Mouse (Mus musculus) kidney, postnatal 0 days (tissue): ENCODE data around the gene Cpt1b. TPM values are rescaled to one million over a fixed set of nuclear protein-coding genes. Genes with fewer than 3 reads are reported as not detected.

Experiments
- ATAC-seq: fragments of 200-750 bp; cut with Nextera tagmentation; replicated peaks from 2 replicates; pipeline ENCODE4 v1.8.0; 2017; ENCODE audit warnings: low read depth, moderate number of reproducible peaks, moderate TSS enrichment, moderate library complexity; ENCODE audit not compliant: low FRiP score
- DNase-seq: peaks from one replicate; pipeline ENCODE4 v3.0.0-alpha.2; 2016; ENCODE audit warnings: low spot score
- H3K27ac ChIP-seq: fragments of 300-500 bp; sonication (generic); 2 replicates; pipeline ENCODE4 v1.5.1; 2014; ENCODE audit warnings: mild to moderate bottlenecking
- H3K27me3 ChIP-seq: fragments of 300-500 bp; sonication (generic); 2 replicates; pipeline ENCODE4 v1.6.1; 2014; ENCODE audit warnings: low read length, mixed read lengths; ENCODE audit not compliant: insufficient read depth
- H3K36me3 ChIP-seq: fragments of 300-500 bp; sonication (generic); 2 replicates; pipeline ENCODE4 v1.6.1; 2014; ENCODE audit warnings: low read length, mixed read lengths; ENCODE audit not compliant: insufficient read depth
- H3K4me1 ChIP-seq: fragments of 300-500 bp; sonication (generic); replicated peaks from 2 replicates; pipeline ENCODE4 v1.6.1; 2014; ENCODE audit warnings: antibody characterized with exemption, low read length, mixed read lengths; ENCODE audit not compliant: insufficient read depth
- H3K4me2 ChIP-seq: fragments of 300-500 bp; sonication (generic); 2 replicates; pipeline ENCODE4 v1.6.1; 2014; ENCODE audit warnings: mild to moderate bottlenecking, low read length, moderate library complexity, mixed read lengths
- H3K4me3 ChIP-seq: fragments of 300-500 bp; sonication (generic); replicated peaks from 2 replicates; pipeline ENCODE4 v1.5.1; 2014; ENCODE audit warnings: low read depth, low read length
- H3K9ac ChIP-seq: fragments of 300-500 bp; sonication (generic); 2 replicates; pipeline ENCODE4 v1.6.1; 2014; ENCODE audit warnings: low read depth, low read length
- H3K9me3 ChIP-seq: fragments of 300-500 bp; sonication (generic); replicated peaks from 2 replicates; pipeline ENCODE4 v1.6.1; 2016; ENCODE audit warnings: low read length, inconsistent platforms, mixed read lengths
- CTCF ChIP-seq: IDR thresholded peaks from 2 replicates; pipeline ENCODE4 v1.5.1; 2016; ENCODE audit warnings: antibody characterized with exemption, low read depth, mild to moderate bottlenecking, moderate library complexity
- WGBS: fragments of 180-500 bp; shearing (Covaris S2); extraction: QIAGEN DNeasy Blood & Tissue Kit; methylation state at CpG from one replicate; pipeline ENCODE4 v1.1.7; 2014; 5-methylcytosine and 5-hydroxymethylcytosine counted together
- polyA plus RNA-seq: library from polyadenylated mRNA; unstranded; fragments of >200 nt; fragmentation: Nextera tagmentation; extraction: Ambion mirVana; gene quantifications from 2 replicates; pipeline ENCODE4 v1.2.1, GENCODE M21; 2015

Cpt1b gene
- polyA plus RNA-seq, 1 experiment from 2014 or later: 23.7 TPM

- Histone ChIP-seq H3K27me3 (peaks cover 1% of the 10 kb centered on the region), H3K36me3 (no peaks in the 10 kb centered on the region), H3K4me2 (no peak overlapping the region), H3K4me1 (0 out of 2 replicates have a peak, but pooled peaks cover 4% of the 10 kb centered on the region), H3K9ac (no peak overlapping the region), H3K9me3 (no peaks in the 10 kb centered on the region), H3K4me3 (no peak overlapping the region), H3K27ac (no peak overlapping the region)
- no peak for DNase-seq
- ATAC-seq: no peak
- TF ChIP-seq CTCF: no peak
- WGBS: 86% methylated on average over 15 of the region's 15 CpGs
Observed at GRCm38 (mm10) chr15:89458942-89459341, 33.3 kb upstream of the Cpt1b start.

DNA sequence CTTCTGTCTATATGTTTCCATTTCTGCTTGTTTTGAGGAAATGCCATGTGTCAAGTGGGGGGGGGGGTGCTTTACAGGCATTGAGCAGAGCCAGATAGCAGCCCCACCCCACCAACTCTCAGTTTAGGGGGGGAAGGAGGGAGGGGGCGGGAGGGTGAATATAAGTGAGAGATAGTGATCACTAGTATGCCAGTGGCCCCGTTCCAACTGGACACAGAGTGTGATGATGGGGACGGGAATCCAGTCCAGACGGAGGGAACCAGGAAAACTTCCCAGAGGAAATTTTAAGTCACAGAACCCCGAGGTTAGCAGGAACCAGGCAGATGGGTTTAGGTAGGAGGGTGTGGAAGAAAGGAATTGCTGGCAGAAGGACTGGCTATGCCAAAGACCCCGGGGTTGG is 30.0 kb upstream of the Cpt1b start:
- no peak overlapping the region for H3K4me3 ChIP-seq
- DNase-seq (no peak), ATAC-seq (no peak)
- H3K4me1 ChIP-seq: 0 out of 2 replicates have a peak, but pooled peaks cover 7% of the 10 kb centered on the region
- H3K4me2 ChIP-seq: no peak overlapping the region
- H3K9me3 ChIP-seq: no peaks in the 10 kb centered on the region
- H3K9ac ChIP-seq: no peak overlapping the region
- peaks cover 6% of the 10 kb centered on the region for H3K27me3 ChIP-seq
- 74% methylated on average over 6 of the region's 6 CpGs for WGBS
- H3K36me3 ChIP-seq: no peaks in the 10 kb centered on the region
- TF ChIP-seq CTCF: no peak
- no peak overlapping the region for H3K27ac ChIP-seq

DNA sequence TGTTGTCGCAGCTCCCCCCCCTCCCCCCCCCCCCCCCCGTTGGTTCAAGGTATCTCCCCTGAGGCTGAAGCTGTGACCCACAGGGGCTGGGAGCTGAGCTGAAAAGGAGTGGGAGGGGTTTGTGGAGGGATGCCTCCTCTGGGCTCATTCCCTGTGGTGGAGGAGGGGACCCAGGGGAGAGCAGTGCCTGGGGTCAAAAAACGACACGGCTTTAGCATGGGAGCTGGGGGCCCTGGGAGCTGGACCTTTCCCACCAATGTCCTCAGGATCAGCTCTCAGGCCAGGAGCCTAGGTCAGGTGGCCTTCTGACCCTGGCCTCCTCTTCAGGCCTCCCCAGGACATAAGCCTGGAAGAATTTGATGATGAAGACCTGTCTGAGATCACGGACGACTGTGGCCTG is 29.2 kb upstream of the Cpt1b start:
- Histone ChIP-seq H3K9me3 (no peaks in the 10 kb centered on the region), H3K27ac (no peak overlapping the region), H3K27me3 (peaks cover 6% of the 10 kb centered on the region), H3K36me3 (no peaks in the 10 kb centered on the region), H3K4me1 (0 out of 2 replicates have a peak, but pooled peaks cover 7% of the 10 kb centered on the region), H3K4me2 (no peak overlapping the region), H3K4me3 (no peak overlapping the region), H3K9ac (no peak overlapping the region)
- no peak for TF ChIP-seq CTCF
- WGBS: 31% methylated on average over 4 of the region's 6 CpGs
- no peak for ATAC-seq
- DNase-seq: no peak

DNA sequence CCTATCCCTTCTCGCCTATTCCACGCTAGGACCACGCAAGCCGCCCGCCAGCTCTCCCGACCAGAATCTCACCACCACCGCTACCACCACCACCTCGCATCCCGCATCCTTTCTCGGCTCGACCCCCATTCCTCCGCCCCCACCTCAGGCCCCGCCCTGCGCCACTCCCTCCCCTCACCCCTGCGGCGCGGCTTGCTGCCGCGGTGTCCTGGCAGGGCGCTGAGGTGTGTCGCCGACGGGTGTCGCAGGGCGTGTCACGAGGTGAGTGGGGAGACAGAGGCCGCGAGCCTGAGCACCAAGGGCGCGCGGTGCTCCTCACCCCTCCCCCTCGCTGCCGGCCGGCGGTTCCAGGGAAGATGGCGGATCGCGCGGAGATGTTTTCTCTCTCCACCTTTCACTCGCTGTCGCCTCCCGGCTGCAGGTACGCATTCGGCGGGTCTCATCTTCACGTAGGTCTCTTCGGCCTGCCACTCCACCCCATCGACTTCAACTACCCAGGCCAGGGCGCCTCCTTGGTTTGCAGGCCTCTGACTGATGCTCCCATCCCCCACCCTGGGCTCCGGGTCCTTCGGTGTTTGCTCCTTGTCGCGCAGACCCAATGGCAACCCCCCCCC is 28.3 kb upstream of the Cpt1b start, which contains the start of gene Mapk8ip2:
Gene Mapk8ip2, plus strand, starts transcription at position 49 of the 614 bp plus-strand sequence.
- Histone ChIP-seq H3K4me2 (peak within 1 kb of the TSS; percentile 61), H3K9ac (no peak within 1 kb of the TSS), H3K4me1 (0 out of 2 replicates have a peak, but pooled peaks cover 7% of the 10 kb centered on the region), H3K27ac (no peak within 1 kb of the TSS), H3K4me3 (peak within 1 kb of the TSS; percentile 37), H3K9me3 (no peaks in the 10 kb centered on the region), H3K36me3 (no peaks in the 10 kb centered on the region), H3K27me3 (peaks cover 6% of the 10 kb centered on the region)
- no peak for TF ChIP-seq CTCF
- no peak for DNase-seq
- peak; percentile 48; the same call in 1 of the 2 replicates for ATAC-seq
- WGBS: under 1% methylated on average over 53 of the region's 53 CpGs

GRCm38 (mm10) chr15:89452906-89453864 is 27.5 kb upstream of the Cpt1b start:
- H3K9me3 ChIP-seq: no peaks in the 10 kb centered on the region
- no peak for TF ChIP-seq CTCF
- 4% methylated on average over 24 of the region's 24 CpGs for WGBS
- H3K4me2 ChIP-seq: peak overlapping the region; percentile 61
- H3K27me3 ChIP-seq: peaks cover 6% of the 10 kb centered on the region
- DNase-seq: peak; percentile 74
- no peak overlapping the region for H3K27ac ChIP-seq
- H3K9ac ChIP-seq: no peak overlapping the region
- 0 out of 2 replicates have a peak, but pooled peaks cover 7% of the 10 kb centered on the region for H3K4me1 ChIP-seq
- no peaks in the 10 kb centered on the region for H3K36me3 ChIP-seq
- no peak; the same call in 1 of the 2 replicates for ATAC-seq
- H3K4me3 ChIP-seq: peak overlapping the region; percentile 37

DNA sequence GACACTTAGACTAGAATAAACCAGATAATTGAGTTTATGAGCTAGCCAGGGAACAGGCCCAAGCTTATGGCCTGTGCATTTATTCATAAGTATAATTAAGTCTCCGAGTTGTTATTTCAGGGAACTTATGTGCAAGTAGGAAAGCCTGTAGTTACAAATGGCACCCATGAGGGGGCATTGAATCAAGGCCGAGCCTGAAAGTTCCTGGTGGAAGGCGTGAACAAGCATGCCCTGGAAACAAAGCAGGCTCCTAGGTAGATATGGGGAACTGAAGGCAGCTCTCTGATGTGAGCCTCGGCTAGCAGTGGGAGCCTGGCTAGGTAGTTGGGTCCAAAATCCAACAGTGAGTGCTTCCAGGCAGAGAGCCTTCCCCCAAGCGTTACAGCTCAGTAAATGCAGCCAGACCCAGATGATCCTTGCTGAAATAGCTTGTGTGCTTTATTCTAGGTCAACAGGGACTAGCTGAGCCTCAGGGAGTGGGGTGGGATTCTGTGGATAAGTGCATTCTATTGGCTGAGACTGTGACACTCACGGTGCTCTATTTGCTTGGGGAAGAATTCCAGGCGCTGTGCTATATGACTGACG is 16.9 kb upstream of the Cpt1b start:
- H3K4me3 ChIP-seq: no peak overlapping the region
- DNase-seq (peak; percentile 29), ATAC-seq (no peak)
- no peaks in the 10 kb centered on the region for H3K4me1 ChIP-seq
- no peaks in the 10 kb centered on the region for H3K27me3 ChIP-seq
- H3K9ac ChIP-seq: no peak overlapping the region
- H3K27ac ChIP-seq: no peak overlapping the region
- TF ChIP-seq CTCF: peak; percentile 48; the same call in 1 of the 2 replicates
- H3K36me3 ChIP-seq: no peaks in the 10 kb centered on the region
- 44% methylated on average over 8 of the region's 8 CpGs for WGBS
- H3K9me3 ChIP-seq: no peaks in the 10 kb centered on the region
- no peak overlapping the region for H3K4me2 ChIP-seq
